ENCODE assay signal across 27 mouse cellular contexts in genomic region chrX:13462982-13463517, GRCm38 (mm10). TPM values are rescaled to one million over a fixed set of nuclear protein-coding genes. Genes with fewer than 3 reads are reported as not detected.
DNase-seq lines count a peak whose midpoint lies in the region; ATAC-seq and TF ChIP-seq lines count a peak whose summit lies in the region.
"Had no signal": no experiment of that assay in that cellular context is flagged by ENCODE, and none has a peak within 500 bp of the region (broad histone marks: within the 10 kb centered on the region; RNA-seq: fewer than 3 reads in every experiment).

No protein-coding gene starts in this region.

- peaks cover 2% of the 10 kb centered on the region; the same call in 1 of the 2 replicates for H3K79me2 ChIP-seq in MEL (ENCODE audit: control insufficient read depth, insufficient read depth, low read length, poor library complexity)

- H3K27me3 ChIP-seq in MEL (ENCODE audit: control insufficient read depth in 1 of 2, insufficient read depth in 2 of 2, low read length in 2 of 2) = no peaks in the 10 kb centered on the region
- H3K27me3 ChIP-seq in intestine, embryonic 16.5 days (replicated peaks; ENCODE audit: control insufficient read depth, insufficient read depth, low read length) = 0 out of 2 replicates have a peak, but pooled peaks cover 3% of the 10 kb centered on the region
- H3K27me3 ChIP-seq: liver, embryonic 12.5 days; stomach, embryonic 15.5 days had no signal

- TF ChIP-seq POLR2A in MEL (IDR thresholded peaks at IDR 0.05; ENCODE audit: control insufficient read depth in 1 of 2, insufficient read depth in 1 of 2, low read depth in 1 of 2, low read length in 2 of 2, poor library complexity in 1 of 2) = no peak

- peak; percentile 32 for ATAC-seq in intestine, embryonic 16.5 days
- peak; percentile 43; the same call in 1 of the 2 replicates for ATAC-seq in neutrophil, adult 5-6 weeks (ENCODE audit: extremely low read depth, insufficient number of reproducible peaks, low FRiP score, poor library complexity, severe bottlenecking)
- ATAC-seq: activated CD4-positive, CD25-positive, alpha-beta regulatory T cell, adult 4 months; hindbrain, embryonic 16.5 days; liver, embryonic 12.5 days; midbrain, embryonic 13.5 days; Patski had no signal

- H3K9ac ChIP-seq in MEL (ENCODE audit: control insufficient read depth, low read depth, low read length, poor library complexity, severe bottlenecking) = no peak overlapping the region
- no peak overlapping the region for H3K9ac ChIP-seq in intestine, embryonic 16.5 days (ENCODE audit: low read depth, low read length)
- H3K9ac ChIP-seq: embryonic facial prominence, embryonic 15.5 days; heart, embryonic 12.5 days; liver, embryonic 12.5 days; midbrain, embryonic 13.5 days; stomach, embryonic 15.5 days had no signal

- H3K4me1 ChIP-seq in MEL (ENCODE audit: control insufficient read depth in 1 of 2, insufficient read depth in 2 of 2, low read length in 2 of 2) = peaks cover 14 to 32% of the 10 kb centered on the region in 2 experiments
- no peaks in the 10 kb centered on the region for H3K4me1 ChIP-seq in intestine, embryonic 16.5 days (ENCODE audit: control insufficient read depth, insufficient read depth, low read length)
- H3K4me1 ChIP-seq: embryonic facial prominence, embryonic 15.5 days; heart, embryonic 12.5 days; limb, embryonic 10.5 days; midbrain, embryonic 13.5 days; stomach, embryonic 15.5 days had no signal

- no peak for DNase-seq in gastrocnemius, adult 2 months
- no peak for DNase-seq in gastrocnemius, postnatal 14 days
- peak; percentile 31 for DNase-seq in MEL (ENCODE audit: low read depth, low spot score)
- DNase-seq in thymus, postnatal 25 days = no peak
- no peak for DNase-seq in heart, adult 9 months (ENCODE audit: low spot score in 2 of 2)
- no peak for DNase-seq in right cerebral cortex, postnatal 36 days (ENCODE audit: low spot score in 2 of 2)
- DNase-seq: adrenal gland, postnatal 36 days; cerebellum, postnatal 10 days; gastrocnemius, postnatal 25 days; heart, postnatal 36 days; kidney, adult 8-10 months; kidney, postnatal 25 days; lung, postnatal 14 days; right cerebral cortex, adult 18-20 months; spleen, adult 18-20 months; thymus, postnatal 36 days had no signal

- TF ChIP-seq RAD21 in MEL (IDR thresholded peaks at IDR 0.05; ENCODE audit: low read depth, low read length) = no peak

- no peak for TF ChIP-seq CTCF in gastrocnemius, adult 2 months (IDR thresholded peaks at IDR 0.05)
- TF ChIP-seq CTCF in MEL (IDR thresholded peaks at IDR 0.05 in 2 of 3, conservative IDR thresholded peaks at IDR 0.05 in 1 of 3; ENCODE audit: control insufficient read depth in 1 of 3, insufficient read depth in 1 of 3, low read depth in 2 of 3, low read length in 3 of 3, poor library complexity in 1 of 3, severe bottlenecking in 1 of 3) = no peak

- 72% methylated on average over 2 of the region's 2 CpGs for WGBS in intestine, embryonic 16.5 days

- peaks cover 0 to 26% of the 10 kb centered on the region in 2 experiments; a peak in 2 of 4 replicates for H3K36me3 ChIP-seq in MEL (ENCODE audit: control insufficient read depth in 1 of 2, insufficient read depth in 2 of 2, low read length in 2 of 2)
- H3K36me3 ChIP-seq in intestine, embryonic 16.5 days (ENCODE audit: control insufficient read depth, insufficient read depth, low read length) = no peaks in the 10 kb centered on the region
- H3K36me3 ChIP-seq: embryonic facial prominence, embryonic 15.5 days; heart, embryonic 12.5 days; limb, embryonic 10.5 days; liver, embryonic 12.5 days; midbrain, embryonic 13.5 days; stomach, embryonic 15.5 days had no signal

- intact Hi-C loops in gastrocnemius, adult 2 months (cut with DNase I) = loop anchor here (5.0 kb wide), 4 partner anchors 49 to 236 kb away; partner anchors contain the start of gene Ddx3x
- intact Hi-C loops in gastrocnemius, postnatal 14 days (cut with DNase I; ENCODE audit: low total_unique reads) = no loop called here

- H3K27ac ChIP-seq in gastrocnemius, adult 2 months = peak overlapping the region; percentile 24; the same call in 1 of the 2 replicates
- 0 out of 2 replicates have a peak overlapping the region, but pooled peaks have one; percentile 19 for H3K27ac ChIP-seq in MEL (ENCODE audit: control insufficient read depth, low read depth, low read length)
- H3K27ac ChIP-seq in intestine, embryonic 16.5 days (ENCODE audit: low read length) = no peak overlapping the region
- H3K27ac ChIP-seq: embryonic facial prominence, embryonic 15.5 days; limb, embryonic 10.5 days; liver, embryonic 12.5 days; midbrain, embryonic 13.5 days; stomach, embryonic 15.5 days had no signal

- no peak overlapping the region for H3K4me3 ChIP-seq in gastrocnemius, adult 2 months
- H3K4me3 ChIP-seq in MEL (ENCODE audit: control insufficient read depth in 1 of 2, insufficient read depth in 1 of 2, low read depth in 2 of 2, low read length in 2 of 2) = no peak overlapping the region
- H3K4me3 ChIP-seq in intestine, embryonic 16.5 days (ENCODE audit: low read length) = no peak overlapping the region
- H3K4me3 ChIP-seq: embryonic facial prominence, embryonic 15.5 days; heart, embryonic 12.5 days; limb, embryonic 10.5 days; liver, embryonic 12.5 days; midbrain, embryonic 13.5 days; stomach, embryonic 15.5 days had no signal

- no peak overlapping the region for H3K4me2 ChIP-seq in intestine, embryonic 16.5 days (ENCODE audit: low read depth, low read length)
- H3K4me2 ChIP-seq: embryonic facial prominence, embryonic 15.5 days; heart, embryonic 12.5 days; liver, embryonic 12.5 days; midbrain, embryonic 13.5 days; stomach, embryonic 15.5 days had no signal

- H3K9me3 ChIP-seq in MEL (replicated peaks; ENCODE audit: insufficient read depth, low read length) = no peaks in the 10 kb centered on the region
- H3K9me3 ChIP-seq in intestine, embryonic 16.5 days (ENCODE audit: control insufficient read depth, low read length) = no peaks in the 10 kb centered on the region
- H3K9me3 ChIP-seq: embryonic facial prominence, embryonic 15.5 days; limb, embryonic 10.5 days; liver, embryonic 12.5 days; midbrain, embryonic 13.5 days; stomach, embryonic 15.5 days had no signal

- no peak for TF ChIP-seq EP300 in MEL (IDR thresholded peaks at IDR 0.05; ENCODE audit: low read depth in 1 of 2, low read length in 2 of 2)

TF ChIP-seq in MEL, 35 proteins besides CTCF, POLR2A, EP300 and RAD21:
- TF ChIP-seq MXI1 (IDR thresholded peaks at IDR 0.05; ENCODE audit: low read depth, low read length) = no peak
- no peak for TF ChIP-seq KAT2A (conservative IDR thresholded peaks at IDR 0.05; ENCODE audit: low read depth, low read length)
- no peak for TF ChIP-seq ZKSCAN1 (IDR thresholded peaks at IDR 0.05; ENCODE audit: low read depth, low read length)

RNA-seq across cellular contexts. Expression of gene Nyx, which starts 2.9 kb away (rescaled TPM):
- under 1 TPM in 1 of 2 experiments, not detected in 1; 0.03 TPM for total RNA-seq in gastrocnemius, adult 2 months (2021)
- total RNA-seq in gastrocnemius, postnatal 14 days (2021) = under 1 TPM; 0.08 to 0.13 TPM
- total RNA-seq in MEL (2012; rRNA removed) = 0.13 and 0.31 TPM in 2 replicates
- polyA plus RNA-seq in MEL (2012; ENCODE audit: insufficient read depth in 1 of 2, insufficient read length in 2 of 2, low read depth in 1 of 2, low replicate concordance in 2 of 2, missing spikeins in 1 of 2) = under 1 TPM in 1 of 2 experiments, not detected in 1; 0.11 TPM
- polyA plus RNA-seq in intestine, embryonic 16.5 days (2015; fragmentation: Nextera tagmentation; extraction: Ambion mirVana) = 0.04 and 0.05 TPM in 2 replicates
- 0.35 TPM in 1 of 2 replicates, not detected in the other for total RNA-seq in neutrophil, adult 5-6 weeks (2017)
- polyA plus RNA-seq: activated CD4-positive, CD25-positive, alpha-beta regulatory T cell, adult 4 months; liver, embryonic 12.5 days had no signal
